ENCODE assay signal across 8 mouse cellular contexts in genomic region chr11:98545711-98546231, GRCm38 (mm10). TPM values are rescaled to one million over a fixed set of nuclear protein-coding genes. Genes with fewer than 3 reads are reported as not detected.
DNase-seq lines count a peak whose midpoint lies in the region; ATAC-seq and TF ChIP-seq lines count a peak whose summit lies in the region.

Ikzf3 (minus strand) TSS chr11:98546031.

- no peak within 1 kb of the TSS for H3K27ac ChIP-seq in left cerebral cortex, adult 2 months
- no peak within 1 kb of the TSS for H3K27ac ChIP-seq in heart, embryonic 15.5 days

- no peaks in the 10 kb centered on the region for H3K36me3 ChIP-seq in heart, embryonic 15.5 days
- no peaks in the 10 kb centered on the region for H3K36me3 ChIP-seq in megakaryocyte, embryonic 14.5 days (replicated peaks; ENCODE audit: low read length)

- H3K4me1 ChIP-seq in heart, embryonic 15.5 days (replicated peaks): peaks cover 14% of the 10 kb centered on the region
- peaks cover 23% of the 10 kb centered on the region for H3K4me1 ChIP-seq in megakaryocyte, embryonic 14.5 days

- H3K4me2 ChIP-seq in heart, embryonic 15.5 days: peak within 1 kb of the TSS; percentile 86

- DNase-seq in left cerebral cortex, adult 2 months (ENCODE audit: extremely low spot score in 1 of 2, low spot score in 2 of 2): peak; percentile 18 to 20
- no peak for DNase-seq in left cerebral cortex, adult 11 months (ENCODE audit: low spot score)
- peak; percentile 67 for DNase-seq in embryo, embryonic 10.5 days (ENCODE audit: low spot score)
- DNase-seq in kidney, postnatal 25 days: peak; percentile 10 to 43
- peak; percentile 24 for DNase-seq in right cerebral cortex, postnatal 25 days
- peak; percentile 36 to 47 for DNase-seq in urinary bladder, postnatal 36 days (ENCODE audit: low spot score in 2 of 2)

- H3K9ac ChIP-seq in heart, embryonic 15.5 days: peak within 1 kb of the TSS; percentile 40

- peaks cover 78% of the 10 kb centered on the region for H3K27me3 ChIP-seq in heart, embryonic 15.5 days
- peaks cover 81% of the 10 kb centered on the region for H3K27me3 ChIP-seq in megakaryocyte, embryonic 14.5 days (replicated peaks)

- ATAC-seq in heart, embryonic 15.5 days (replicated peaks; ENCODE audit: insufficient number of reproducible peaks, insufficient read depth, low FRiP score, low read depth): no peak

- no peak for TF ChIP-seq CTCF in left cerebral cortex, adult 2 months (IDR thresholded peaks at IDR 0.05)

- WGBS in heart, embryonic 15.5 days: under 1% methylated on average over 58 of the region's 58 CpGs

- no peaks in the 10 kb centered on the region for H3K9me3 ChIP-seq in heart, embryonic 15.5 days (replicated peaks)
- no peaks in the 10 kb centered on the region for H3K9me3 ChIP-seq in megakaryocyte, embryonic 14.5 days

- intact Hi-C loops in left cerebral cortex, adult 2 months (cut with DNase I): no loop called here

- peak within 1 kb of the TSS; percentile 51 for H3K4me3 ChIP-seq in left cerebral cortex, adult 2 months
- H3K4me3 ChIP-seq in heart, embryonic 15.5 days: peak within 1 kb of the TSS; percentile 50
- peak within 1 kb of the TSS; percentile 85 for H3K4me3 ChIP-seq in megakaryocyte, embryonic 14.5 days (replicated peaks)

RNA-seq across cellular contexts. Expression of gene Ikzf3, which starts in this region (rescaled TPM):
- under 1 TPM; 0.11 to 0.33 TPM for total RNA-seq in left cerebral cortex, adult 2 months (2021)
- 0.05 and 0.70 TPM in 2 replicates for polyA plus RNA-seq in heart, embryonic 15.5 days (2015; fragmentation: Nextera tagmentation; extraction: Ambion mirVana)
- 0.47 TPM in 1 of 2 replicates, not detected in the other for polyA plus RNA-seq in megakaryocyte, embryonic 14.5 days (2012; ENCODE audit: insufficient read depth, low replicate concordance)

Comparison
In these comparisons a context has a peak if more than half of its experiments do, and no peak if none do; other contexts are left out.
1. Peak in DNase-seq and H3K4me3 ChIP-seq in left cerebral cortex, adult 2 months; RNA of the gene not detected or under 1 TPM.